Mouse (Mus musculus): ENCODE measurements around the gene Proser1. TPM values are rescaled to one million over a fixed set of nuclear protein-coding genes. Genes with fewer than 3 reads are reported as not detected.
A peak's percentile ranks its signal among the peaks of the same experiment; 100 is the strongest.

Gene Proser1
- total and polyA plus RNA-seq, 3 experiments = 2.9 to 22.2 (median 3.9) TPM

DNA sequence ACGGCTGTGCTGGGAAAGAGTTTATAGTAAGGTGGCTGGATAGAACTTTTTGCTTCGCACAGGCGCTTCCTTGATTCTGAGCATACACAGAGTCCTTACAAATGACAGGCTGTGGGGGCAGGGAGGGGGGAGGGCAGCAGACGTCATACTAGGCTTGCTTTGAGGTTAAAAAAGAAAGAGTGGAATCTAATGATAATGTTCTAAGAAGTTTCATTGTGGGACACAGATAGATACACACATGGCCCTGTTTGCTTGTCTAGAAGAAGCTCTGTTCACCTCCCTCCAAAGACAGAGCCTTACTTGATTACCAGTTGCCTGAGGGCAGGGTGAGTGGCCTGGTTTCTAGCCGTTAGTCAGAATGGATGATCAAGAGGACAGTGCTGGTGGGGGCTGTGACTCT is 49.6 kb downstream of the Proser1 start:
- no peaks in the 10 kb centered on the region for H3K79me2 ChIP-seq (replicated peaks; ENCODE audit: control insufficient read depth, extremely low read depth, insufficient read depth, poor library complexity, severe bottlenecking)
- dilution Hi-C loops (cut with MboI; ENCODE audit: extremely low pct_ligation_motif_present, extremely low pct_unique_long_range_greater_than_20kb, low sequenced_read_pairs) = no loop called here

DNA sequence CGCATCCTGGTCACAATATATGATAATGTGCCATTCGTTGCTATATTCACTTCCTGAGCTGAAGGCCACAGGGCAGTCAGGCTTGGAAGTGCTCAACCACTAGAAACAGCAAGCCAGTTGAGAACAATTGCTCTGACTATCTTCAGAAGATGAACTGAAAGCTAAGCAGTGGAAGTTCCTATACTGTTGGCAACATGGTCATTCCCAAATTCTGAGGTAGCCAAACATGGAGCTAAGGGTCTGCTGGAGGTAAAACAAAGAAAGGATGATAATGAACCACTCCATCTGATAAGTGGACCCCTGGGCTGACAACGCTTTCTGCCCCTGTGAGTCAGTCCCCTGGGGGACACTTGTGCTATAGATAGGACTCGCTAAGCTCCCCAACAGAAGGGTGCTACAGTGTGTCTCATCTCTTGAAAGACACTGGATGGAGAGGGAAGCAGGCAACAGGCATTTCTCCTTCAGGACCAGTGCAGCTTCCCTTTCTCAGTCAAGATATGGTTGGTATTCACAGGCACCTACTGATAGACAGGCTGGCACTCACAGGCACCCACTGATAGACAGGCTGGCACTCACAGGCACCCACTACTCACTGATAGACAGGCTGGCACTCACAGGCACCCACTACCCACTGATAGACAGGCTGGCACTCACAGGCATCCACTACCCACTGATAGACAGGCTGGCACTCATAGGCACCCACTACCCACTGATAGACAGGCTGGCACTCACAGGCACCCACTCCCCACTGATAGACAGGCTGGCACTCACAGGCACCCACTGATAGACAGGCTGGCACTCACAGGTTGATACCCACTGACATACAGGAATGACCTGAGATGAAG is 51.0 kb downstream of the Proser1 start:
- Histone ChIP-seq H3K79me2 (replicated peaks; ENCODE audit: control insufficient read depth, extremely low read depth, insufficient read depth, poor library complexity, severe bottlenecking) (no peaks in the 10 kb centered on the region), H3K4me3 (replicated peaks in 1 of 3; ENCODE audit: low read depth in 2 of 3, low read length in 2 of 3, poor library complexity in 1 of 3) (no peak overlapping the region), H3K36me3 (replicated peaks in 1 of 2; ENCODE audit: control insufficient read depth in 1 of 2, insufficient read depth in 1 of 2, low read length in 1 of 2) (no peaks in the 10 kb centered on the region), H3K9ac (ENCODE audit: insufficient read depth, low read depth) (no peak overlapping the region), H3K27me3 (replicated peaks) (no peaks in the 10 kb centered on the region), H3K4me2 (ENCODE audit: insufficient read depth, low read depth, poor library complexity, severe bottlenecking) (no peak overlapping the region), H3K27ac (ENCODE audit: insufficient read depth, low read depth) (no peak overlapping the region), H3K4me1 (ENCODE audit: control insufficient read depth in 1 of 2, insufficient read depth in 2 of 2) (peaks cover 1 to 5% of the 10 kb centered on the region in 2 experiments; a peak in 2 of 4 replicates), H3K9me3 (replicated peaks; ENCODE audit: low read length) (no peaks in the 10 kb centered on the region)
- dilution Hi-C loops (cut with MboI; ENCODE audit: extremely low pct_ligation_motif_present, extremely low pct_unique_long_range_greater_than_20kb, low sequenced_read_pairs) (no loop called here), in situ Hi-C loops (cut with MboI; ENCODE audit: low pct_ligation_motif_present, low pct_unique_long_range_greater_than_20kb, low sequenced_read_pairs) (no loop called here)
- no peak for DNase-seq (ENCODE audit: extremely low read depth)
- no peak for TF ChIP-seq SMC3 (IDR thresholded peaks at IDR 0.05; ENCODE audit: low read depth, low read length)

More for the DNA sequence above, 49.6 kb downstream of the Proser1 start:
- H3K36me3 ChIP-seq (replicated peaks in 1 of 2; ENCODE audit: control insufficient read depth in 1 of 2, insufficient read depth in 1 of 2, low read length in 1 of 2) = no peaks in the 10 kb centered on the region
- H3K4me3 ChIP-seq (replicated peaks in 1 of 3; ENCODE audit: low read depth in 2 of 3, low read length in 2 of 3, poor library complexity in 1 of 3) = no peak overlapping the region
- no peaks in the 10 kb centered on the region for H3K9me3 ChIP-seq (replicated peaks; ENCODE audit: low read length)
- in situ Hi-C loops (cut with MboI; ENCODE audit: low pct_ligation_motif_present, low pct_unique_long_range_greater_than_20kb, low sequenced_read_pairs) = no loop called here
- no peak overlapping the region for H3K4me2 ChIP-seq (ENCODE audit: insufficient read depth, low read depth, poor library complexity, severe bottlenecking)
- TF ChIP-seq MAX (IDR thresholded peaks at IDR 0.05; ENCODE audit: low read length) = no peak
- no peak overlapping the region for H3K9ac ChIP-seq (ENCODE audit: insufficient read depth, low read depth)
- no peaks in the 10 kb centered on the region for H3K27me3 ChIP-seq (replicated peaks)
- H3K4me1 ChIP-seq (ENCODE audit: control insufficient read depth in 1 of 2, insufficient read depth in 2 of 2) = peaks cover 3 to 5% of the 10 kb centered on the region in 2 experiments; a peak in 2 of 4 replicates
- H3K27ac ChIP-seq (ENCODE audit: insufficient read depth, low read depth) = no peak overlapping the region
- no peak for DNase-seq (ENCODE audit: extremely low read depth)

DNA sequence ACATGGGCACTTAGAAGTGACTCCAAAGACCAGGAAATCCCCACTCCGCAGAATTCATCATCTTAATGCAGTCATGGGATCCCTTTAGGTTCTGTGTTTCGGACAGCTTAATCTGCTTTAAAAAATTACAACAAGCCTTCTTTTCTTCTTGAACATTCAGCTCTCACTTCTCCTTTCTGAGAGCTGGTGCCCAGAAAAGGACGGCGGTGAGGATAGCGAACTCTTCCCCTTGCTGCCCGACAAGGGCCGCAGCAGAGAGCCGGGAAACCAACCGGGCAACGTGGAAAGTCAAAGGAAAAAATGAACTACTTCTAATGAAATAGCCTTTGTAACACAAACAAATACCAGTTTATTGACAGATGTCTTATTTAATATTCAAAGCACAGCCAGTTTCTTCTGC is 59.3 kb downstream of the Proser1 start:
- no peak overlapping the region for H3K4me3 ChIP-seq (replicated peaks in 1 of 3; ENCODE audit: low read depth in 2 of 3, low read length in 2 of 3, poor library complexity in 1 of 3)
- peak overlapping the region; percentile 81 for H3K4me2 ChIP-seq (ENCODE audit: insufficient read depth, low read depth, poor library complexity, severe bottlenecking)
- in situ Hi-C loops (cut with MboI; ENCODE audit: low pct_ligation_motif_present, low pct_unique_long_range_greater_than_20kb, low sequenced_read_pairs) = no loop called here
- H3K79me2 ChIP-seq (replicated peaks; ENCODE audit: control insufficient read depth, extremely low read depth, insufficient read depth, poor library complexity, severe bottlenecking) = no peaks in the 10 kb centered on the region
- dilution Hi-C loops (cut with MboI; ENCODE audit: extremely low pct_ligation_motif_present, extremely low pct_unique_long_range_greater_than_20kb, low sequenced_read_pairs) = no loop called here
- H3K4me1 ChIP-seq (ENCODE audit: control insufficient read depth in 1 of 2, insufficient read depth in 2 of 2) = peaks cover 2 to 18% of the 10 kb centered on the region in 2 experiments; a peak in 2 of 4 replicates
- H3K27me3 ChIP-seq (replicated peaks) = no peaks in the 10 kb centered on the region
- no peak overlapping the region for H3K27ac ChIP-seq (ENCODE audit: insufficient read depth, low read depth)
- no peaks in the 10 kb centered on the region for H3K36me3 ChIP-seq (replicated peaks in 1 of 2; ENCODE audit: control insufficient read depth in 1 of 2, insufficient read depth in 1 of 2, low read length in 1 of 2)
- no peak for DNase-seq (ENCODE audit: extremely low read depth)
- peak overlapping the region; percentile 15; the same call in 1 of the 2 replicates for H3K9ac ChIP-seq (ENCODE audit: insufficient read depth, low read depth)
- H3K9me3 ChIP-seq (replicated peaks; ENCODE audit: low read length) = no peaks in the 10 kb centered on the region
- TF ChIP-seq CTCF (conservative IDR thresholded peaks at IDR 0.05 in 1 of 2, IDR thresholded peaks at IDR 0.05 in 1 of 2; ENCODE audit: low read depth in 2 of 2, low read length in 2 of 2) = no peak
- TF ChIP-seq TBP (conservative IDR thresholded peaks at IDR 0.05; ENCODE audit: low read depth, low read length) = no peak
- TF ChIP-seq SIN3A (IDR thresholded peaks at IDR 0.05; ENCODE audit: low read length) = no peak
- no peak for TF ChIP-seq RAD21 (IDR thresholded peaks at IDR 0.05; ENCODE audit: low read depth, low read length)
- no peak for TF ChIP-seq ZMIZ1 (IDR thresholded peaks at IDR 0.05; ENCODE audit: low read depth, low read length)
- TF ChIP-seq JUND (conservative IDR thresholded peaks at IDR 0.05; ENCODE audit: low read depth, low read length) = no peak
- no peak for TF ChIP-seq RCOR1 (conservative IDR thresholded peaks at IDR 0.05; ENCODE audit: low read depth, low read length)
- TF ChIP-seq BHLHE40 (IDR thresholded peaks at IDR 0.05; ENCODE audit: low read depth, low read length) = 0 out of 2 replicates have a peak, but pooled peaks have one; percentile 21
- TF ChIP-seq USF1 (IDR thresholded peaks at IDR 0.05; ENCODE audit: low read depth, low read length) = no peak
- TF ChIP-seq TCF12 (IDR thresholded peaks at IDR 0.05; ENCODE audit: low read depth, low read length) = peak; percentile 14; the same call in 1 of the 2 replicates
- TF ChIP-seq ZKSCAN1 (IDR thresholded peaks at IDR 0.05; ENCODE audit: borderline replicate concordance, low read depth, low read length) = no peak
- no peak for TF ChIP-seq JUN (IDR thresholded peaks at IDR 0.05; ENCODE audit: insufficient read depth, low read depth, low read length)
- no peak for TF ChIP-seq MAFK (IDR thresholded peaks at IDR 0.05; ENCODE audit: insufficient replicate concordance, low read length)
- peak; percentile 69; the same call in 1 of the 2 replicates for TF ChIP-seq UBTF (IDR thresholded peaks at IDR 0.05; ENCODE audit: low read depth, low read length)
- TF ChIP-seq MAX (IDR thresholded peaks at IDR 0.05; ENCODE audit: low read length) = no peak
- no peak for TF ChIP-seq KAT2A (IDR thresholded peaks at IDR 0.05; ENCODE audit: insufficient replicate concordance, low read length)
- TF ChIP-seq HCFC1 (IDR thresholded peaks at IDR 0.05; ENCODE audit: low read depth, low read length) = no peak
- no peak for TF ChIP-seq ETS1 (conservative IDR thresholded peaks at IDR 0.05; ENCODE audit: low read depth, low read length)
- TF ChIP-seq PAX5 (IDR thresholded peaks at IDR 0.05; ENCODE audit: low read length) = no peak
- no peak for TF ChIP-seq CHD1 (IDR thresholded peaks at IDR 0.05; ENCODE audit: low read depth, low read length)
- TF ChIP-seq USF2 (conservative IDR thresholded peaks at IDR 0.05; ENCODE audit: low read depth, low read length) = no peak
- no peak for TF ChIP-seq NELFE (IDR thresholded peaks at IDR 0.05; ENCODE audit: low read depth, low read length)
- TF ChIP-seq EP300 (IDR thresholded peaks at IDR 0.05; ENCODE audit: low read length) = peak; percentile 70
- TF ChIP-seq ZC3H11A (IDR thresholded peaks at IDR 0.05; ENCODE audit: low read depth, low read length) = no peak
